Mouse (Mus musculus) heart, embryonic 13.5 days (tissue): ENCODE measurements around the gene Gabrr3. TPM values are rescaled to one million over a fixed set of nuclear protein-coding genes. Genes with fewer than 3 reads are reported as not detected.

Source experiments
- polyA plus RNA-seq: library from polyadenylated mRNA; unstranded; fragments of >200 nt; fragmentation: Nextera tagmentation; extraction: Ambion mirVana; gene quantifications from 2 replicates; pipeline ENCODE4 v1.2.1, GENCODE M21; 2015

Gabrr3 gene
- polyA plus RNA-seq, 1 experiment from 2014 or later = not detected

Other genes starting within 250 kb of the Gabrr3 start
- not detected in 2 replicates for gene Olfr196, start 236.9 kb upstream of the Gabrr3 start, polyA plus RNA-seq
- not detected in 2 replicates for gene Olfr198, start 203.8 kb upstream of the Gabrr3 start, polyA plus RNA-seq
- gene Olfr199, start 187.6 kb upstream of the Gabrr3 start, polyA plus RNA-seq = not detected in 2 replicates
- not detected in 2 replicates for gene Olfr201, start 134.7 kb upstream of the Gabrr3 start, polyA plus RNA-seq
- gene Olfr202, start 120.5 kb upstream of the Gabrr3 start, polyA plus RNA-seq = not detected in 2 replicates
- not detected in 2 replicates for gene Olfr203, start 108.5 kb upstream of the Gabrr3 start, polyA plus RNA-seq
- not detected in 2 replicates for gene Olfr204, start 89.1 kb upstream of the Gabrr3 start, polyA plus RNA-seq
- gene Olfr205, start 76.2 kb upstream of the Gabrr3 start, polyA plus RNA-seq = not detected in 2 replicates
- gene Olfr206, start 58.1 kb upstream of the Gabrr3 start, polyA plus RNA-seq = not detected in 2 replicates
- gene Olfr209, start 43.3 kb upstream of the Gabrr3 start, polyA plus RNA-seq = not detected in 2 replicates
- gene Riox2, start 64.4 kb downstream of the Gabrr3 start, polyA plus RNA-seq = 23.6 and 24.8 TPM in 2 replicates
- 10.3 and 12.3 TPM in 2 replicates for gene Crybg3, start 193.6 kb downstream of the Gabrr3 start, polyA plus RNA-seq
- 18.5 and 21.3 TPM in 2 replicates for gene Arl6, start 232.1 kb downstream of the Gabrr3 start, polyA plus RNA-seq